Mouse (Mus musculus) limb, embryonic 11.5 days (tissue): ENCODE results near the gene Snhg11. TPM values are rescaled to one million over a fixed set of nuclear protein-coding genes. Genes with fewer than 3 reads are reported as not detected.
"Not testable (repeated sequence)": the region's sequence is repeated elsewhere in the genome, so short reads cannot be mapped to it uniquely, and the experiment has no call there.

Experiments used
- ATAC-seq: fragments of 200-750 bp; cut with Nextera tagmentation; 2 replicates; pipeline ENCODE4 v1.8.0; 2017; ENCODE audit warnings: low read depth; ENCODE audit not compliant: insufficient number of reproducible peaks, low FRiP score, low TSS enrichment
- DNase-seq: peaks from one replicate; pipeline ENCODE4 v3.0.0-alpha.2; 2015; ENCODE audit warnings: low spot score
- H3K27ac ChIP-seq: fragments of 300-500 bp; sonication (generic); replicated peaks from 2 replicates; pipeline ENCODE4 v1.5.1; 2014; ENCODE audit warnings: low read depth, mild to moderate bottlenecking, low read length
- H3K27me3 ChIP-seq: fragments of 300-500 bp; sonication (generic); 2 replicates; pipeline ENCODE4 v1.6.1; 2014; ENCODE audit warnings: mild to moderate bottlenecking, low read length, mixed read lengths; ENCODE audit not compliant: control insufficient read depth, insufficient read depth
- H3K36me3 ChIP-seq: fragments of 300-500 bp; sonication (generic); 2 replicates; pipeline ENCODE4 v1.6.1; 2014; ENCODE audit warnings: mild to moderate bottlenecking, low read length, moderate library complexity, mixed read lengths; ENCODE audit not compliant: control insufficient read depth, insufficient read depth
- H3K4me1 ChIP-seq: fragments of 300-500 bp; sonication (generic); 2 replicates; pipeline ENCODE4 v1.6.1; 2014; ENCODE audit warnings: low read length, mixed read lengths; ENCODE audit not compliant: control insufficient read depth, insufficient read depth
- H3K4me2 ChIP-seq: fragments of 300-500 bp; sonication (generic); 2 replicates; pipeline ENCODE4 v1.6.1; 2014; ENCODE audit warnings: low read depth, mild to moderate bottlenecking, moderate library complexity; ENCODE audit not compliant: severe bottlenecking
- H3K4me3 ChIP-seq: fragments of 300-500 bp; sonication (generic); 2 replicates; pipeline ENCODE4 v1.5.1; 2014; ENCODE audit warnings: low read depth, low read length
- H3K9ac ChIP-seq: fragments of 300-500 bp; sonication (generic); 2 replicates; pipeline ENCODE4 v1.6.1; 2014; ENCODE audit warnings: mild to moderate bottlenecking, low read length
- H3K9me3 ChIP-seq: fragments of 300-500 bp; sonication (generic); 2 replicates; pipeline ENCODE4 v1.6.1; 2016; ENCODE audit warnings: low read length; ENCODE audit not compliant: control insufficient read depth
- WGBS: fragments of 180-500 bp; shearing (Covaris S2); extraction: QIAGEN DNeasy Blood & Tissue Kit; methylation state at CpG from one replicate; pipeline ENCODE4 v1.1.7; 2014; 5-methylcytosine and 5-hydroxymethylcytosine counted together
- polyA plus RNA-seq: library from polyadenylated mRNA; unstranded; fragments of >200 nt; fragmentation: Nextera tagmentation; extraction: Ambion mirVana; gene quantifications from 2 replicates; pipeline ENCODE4 v1.2.1, GENCODE M21; 2014

Gene Snhg11
- polyA plus RNA-seq, 1 experiment from 2014 or later, result 4.0 TPM

DNA sequence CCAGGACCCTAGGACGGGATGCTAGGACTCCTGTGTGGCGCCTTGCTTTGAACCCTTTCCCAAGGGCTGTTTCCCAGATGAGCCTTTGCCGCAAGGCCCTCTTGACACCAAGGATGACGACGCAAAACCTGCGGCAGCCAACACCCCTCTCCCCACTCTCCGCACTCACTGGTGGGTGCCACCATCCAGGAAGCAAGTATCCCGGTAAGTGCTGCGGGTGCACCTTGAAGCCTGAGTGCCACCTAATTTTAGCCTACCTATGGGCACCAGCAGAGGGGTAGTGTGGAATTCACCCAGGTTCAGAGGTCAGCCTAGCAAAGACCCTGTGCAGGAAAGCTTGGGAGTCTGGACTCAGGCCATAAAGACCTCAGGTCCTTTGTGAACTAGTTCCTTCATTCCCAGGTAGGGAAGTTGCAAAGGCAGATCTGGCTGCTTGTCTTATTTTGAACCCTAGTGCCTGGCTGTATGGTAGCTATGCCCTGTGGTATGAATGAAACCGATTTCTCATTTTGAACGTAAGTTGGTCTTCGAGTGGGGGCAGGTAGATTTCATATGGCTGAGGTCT lies 767 bp downstream of the Snhg11 start:
- Histone ChIP-seq H3K4me3 (peak overlapping the region; percentile 29), H3K27ac (no peak overlapping the region), H3K36me3 (no peaks in the 10 kb centered on the region), H3K9me3 (no peaks in the 10 kb centered on the region), H3K4me1 (no peaks in the 10 kb centered on the region), H3K4me2 (peak overlapping the region; percentile 65), H3K9ac (no peak overlapping the region), H3K27me3 (peaks cover 15% of the 10 kb centered on the region)
- 29% methylated on average over 12 of the region's 12 CpGs for WGBS
- ATAC-seq (peak; percentile 35; the same call in 1 of the 2 replicates), DNase-seq (no peak)

DNA sequence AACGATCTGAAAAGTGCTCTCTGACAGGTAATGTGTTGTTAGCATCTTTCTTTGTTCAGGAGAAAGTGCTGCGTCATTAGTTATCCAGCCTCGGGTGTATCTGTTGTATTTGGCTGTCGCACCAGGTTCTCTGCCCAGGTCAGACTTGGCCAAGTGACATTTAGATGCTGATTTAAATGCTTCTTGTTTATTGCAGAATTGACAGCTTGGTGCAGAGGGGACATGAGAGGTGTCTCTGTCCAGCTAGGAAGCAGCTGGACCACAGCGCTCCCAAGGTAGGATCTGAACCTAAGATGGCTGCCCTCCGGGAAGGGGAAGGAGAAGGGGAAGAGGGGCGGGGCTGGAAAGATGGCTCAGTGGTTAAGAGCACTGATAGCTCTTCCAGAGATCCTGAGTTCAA lies 1.4 kb downstream of the Snhg11 start:
- Histone ChIP-seq H3K9ac (no peak overlapping the region), H3K27me3 (peaks cover 15% of the 10 kb centered on the region), H3K36me3 (no peaks in the 10 kb centered on the region), H3K4me3 (no peak overlapping the region), H3K9me3 (no peaks in the 10 kb centered on the region), H3K4me1 (no peaks in the 10 kb centered on the region), H3K4me2 (no peak overlapping the region), H3K27ac (no peak overlapping the region)
- 72% methylated on average over 7 of the region's 7 CpGs for WGBS
- DNase-seq, result no peak
- no peak for ATAC-seq

- Histone ChIP-seq H3K9ac (no peak overlapping the region), H3K4me3 (no peak overlapping the region), H3K4me2 (no peak overlapping the region), H3K27ac (no peak overlapping the region), H3K9me3 (no peaks in the 10 kb centered on the region), H3K36me3 (no peaks in the 10 kb centered on the region), H3K27me3 (peaks cover 15% of the 10 kb centered on the region), H3K4me1 (no peaks in the 10 kb centered on the region)
- DNase-seq, result no peak
- ATAC-seq, result no peak
- WGBS, result 91% methylated on average over 1 of the region's 1 CpGs
Measured at GRCm38 (mm10) chr2:158377811-158378210, 2.4 kb downstream of the Snhg11 start.

GRCm38 (mm10) chr2:158379354-158380078 lies 4.1 kb downstream of the Snhg11 start:
- Histone ChIP-seq H3K27ac (no peak overlapping the region), H3K4me3 (no peak overlapping the region), H3K4me2 (no peak overlapping the region; the same call in 1 of the 2 replicates), H3K9ac (no peak overlapping the region), H3K9me3 (no peaks in the 10 kb centered on the region), H3K4me1 (no peaks in the 10 kb centered on the region), H3K27me3 (peaks cover 15% of the 10 kb centered on the region), H3K36me3 (no peaks in the 10 kb centered on the region)
- 44% methylated on average over 13 of the region's 13 CpGs for WGBS
- ATAC-seq (no peak), DNase-seq (peak; percentile 77)

GRCm38 (mm10) chr2:158386072-158386471 lies 10.6 kb downstream of the Snhg11 start:
- H3K9ac ChIP-seq, result no peak overlapping the region
- no peaks in the 10 kb centered on the region for H3K27me3 ChIP-seq
- no peaks in the 10 kb centered on the region for H3K4me1 ChIP-seq
- no peak overlapping the region for H3K4me2 ChIP-seq
- H3K4me3 ChIP-seq, result no peak overlapping the region
- no peak overlapping the region for H3K27ac ChIP-seq
- no peak for ATAC-seq
- no peaks in the 10 kb centered on the region for H3K9me3 ChIP-seq
- H3K36me3 ChIP-seq, result no peaks in the 10 kb centered on the region
- no peak for DNase-seq
- WGBS, result 45% methylated on average over 8 of the region's 8 CpGs

DNA sequence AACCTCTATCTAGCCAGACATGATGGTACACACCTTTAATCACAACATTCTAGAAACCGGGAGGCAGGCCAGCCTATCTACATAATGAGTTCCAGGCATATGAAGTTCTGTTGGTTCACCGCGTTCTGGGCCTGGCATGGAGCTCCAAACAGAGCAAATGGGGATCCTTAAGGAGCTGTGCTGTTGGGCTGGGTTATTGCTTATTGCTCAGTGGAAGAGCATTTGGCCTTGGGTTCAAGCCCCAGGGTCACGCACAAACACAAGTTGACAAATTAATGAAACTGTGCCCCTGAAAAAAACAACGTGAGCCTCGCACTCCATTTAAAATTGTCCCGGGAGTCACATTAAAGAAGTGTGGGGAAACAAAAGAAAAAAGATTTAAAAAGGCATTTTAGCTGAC lies 14.0 kb downstream of the Snhg11 start:
- no peaks in the 10 kb centered on the region for H3K9me3 ChIP-seq
- H3K4me3 ChIP-seq, result no peak overlapping the region
- H3K27ac ChIP-seq, result no peak overlapping the region
- no peak overlapping the region for H3K9ac ChIP-seq
- 79% methylated on average over 7 of the region's 7 CpGs for WGBS
- H3K4me1 ChIP-seq, result no peaks in the 10 kb centered on the region
- H3K36me3 ChIP-seq, result no peaks in the 10 kb centered on the region
- no peaks in the 10 kb centered on the region for H3K27me3 ChIP-seq
- ATAC-seq, result no peak
- H3K4me2 ChIP-seq, result no peak overlapping the region
- no peak for DNase-seq

- Histone ChIP-seq H3K36me3 (no peaks in the 10 kb centered on the region), H3K4me3 (no peak overlapping the region), H3K9me3 (no peaks in the 10 kb centered on the region), H3K4me2 (no peak overlapping the region), H3K4me1 (no peaks in the 10 kb centered on the region), H3K27me3 (no peaks in the 10 kb centered on the region), H3K27ac (no peak overlapping the region), H3K9ac (no peak overlapping the region)
- 90% methylated on average over 6 of the region's 6 CpGs for WGBS
- DNase-seq (no peak), ATAC-seq (no peak)
Measured at GRCm38 (mm10) chr2:158396369-158396768, 20.9 kb downstream of the Snhg11 start.

GRCm38 (mm10) chr2:158397140-158397539 lies 21.7 kb downstream of the Snhg11 start:
- not testable (repeated sequence) for H3K36me3 ChIP-seq, ATAC-seq, H3K4me2 ChIP-seq, H3K9ac ChIP-seq, H3K27me3 ChIP-seq, H3K9me3 ChIP-seq, H3K4me1 ChIP-seq, H3K4me3 ChIP-seq, H3K27ac ChIP-seq, DNase-seq
- 64% methylated on average over 13 of the region's 13 CpGs for WGBS
